Mouse (Mus musculus): ENCODE results near the gene Pdcd1. TPM values are rescaled to one million over a fixed set of nuclear protein-coding genes. Genes with fewer than 3 reads are reported as not detected.
"Not testable (repeated sequence)": the region's sequence is repeated elsewhere in the genome, so short reads cannot be mapped to it uniquely, and the experiment has no call there.

The Pdcd1 gene
- not detected for total RNA-seq (2021)
- long read RNA-seq, experiment 1, result 0 reads
- long read RNA-seq, experiment 2, result 0 reads

- no peak for DNase-seq
- intact Hi-C loops (cut with DNase I; ENCODE audit: low total_unique reads), result no loop called here
Observed at GRCm38 (mm10) chr1:94052373-94052772, at the start of gene Pdcd1. Gene Pdcd1, minus strand, starts transcription at chr1:94052553.

- intact Hi-C loops (cut with DNase I; ENCODE audit: low total_unique reads), result no loop called here
- no peak for DNase-seq
Observed at GRCm38 (mm10) chr1:94091788-94092187, 39.4 kb upstream of the Pdcd1 start.

GRCm38 (mm10) chr1:94086311-94086898 is 34.1 kb upstream of the Pdcd1 start:
- no peak for DNase-seq
- intact Hi-C loops (cut with DNase I; ENCODE audit: low total_unique reads), result no loop called here

GRCm38 (mm10) chr1:94085324-94086105 is 33.2 kb upstream of the Pdcd1 start:
- DNase-seq, result no peak
- intact Hi-C loops (cut with DNase I; ENCODE audit: low total_unique reads), result no loop called here

- intact Hi-C loops (cut with DNase I; ENCODE audit: low total_unique reads), result no loop called here
- no peak for DNase-seq
Observed at GRCm38 (mm10) chr1:94081761-94082160, 29.4 kb upstream of the Pdcd1 start.

- intact Hi-C loops (cut with DNase I; ENCODE audit: low total_unique reads), result no loop called here
- no peak for DNase-seq
Observed at GRCm38 (mm10) chr1:94081191-94081590, 28.8 kb upstream of the Pdcd1 start.

GRCm38 (mm10) chr1:94080718-94081117 is 28.4 kb upstream of the Pdcd1 start:
- DNase-seq, result no peak
- intact Hi-C loops (cut with DNase I; ENCODE audit: low total_unique reads), result no loop called here

- intact Hi-C loops (cut with DNase I; ENCODE audit: low total_unique reads), result loop anchor here (5.0 kb wide), 1 partner anchor 42 kb away; no protein-coding TSS in a partner anchor
- DNase-seq, result peak; percentile 76
Observed at GRCm38 (mm10) chr1:94078835-94079440, 26.6 kb upstream of the Pdcd1 start.

GRCm38 (mm10) chr1:94078314-94078713 is 26.0 kb upstream of the Pdcd1 start:
- intact Hi-C loops (cut with DNase I; ENCODE audit: low total_unique reads), result loop anchor here (5.0 kb wide), 1 partner anchor 41 kb away; no protein-coding TSS in a partner anchor
- DNase-seq, result no peak

GRCm38 (mm10) chr1:94076702-94077101 is 24.3 kb upstream of the Pdcd1 start:
- intact Hi-C loops (cut with DNase I; ENCODE audit: low total_unique reads), result loop anchor here (5.0 kb wide), 1 partner anchor 39 kb away; no protein-coding TSS in a partner anchor

GRCm38 (mm10) chr1:94074756-94075155 is 22.4 kb upstream of the Pdcd1 start:
- DNase-seq, result no peak

More at GRCm38 (mm10) chr1:94076702-94077101, 24.3 kb upstream of the Pdcd1 start:
- DNase-seq, result no peak

GRCm38 (mm10) chr1:94058281-94058680 is 5.9 kb upstream of the Pdcd1 start:
- intact Hi-C loops (cut with DNase I; ENCODE audit: low total_unique reads), result not testable (repeated sequence)

More at GRCm38 (mm10) chr1:94074756-94075155, 22.4 kb upstream of the Pdcd1 start:
- intact Hi-C loops (cut with DNase I; ENCODE audit: low total_unique reads), result loop anchor here (5.0 kb wide), 1 partner anchor 37 kb away; no protein-coding TSS in a partner anchor

GRCm38 (mm10) chr1:94057401-94057800 is 5.0 kb upstream of the Pdcd1 start:
- DNase-seq, result no peak
- intact Hi-C loops (cut with DNase I; ENCODE audit: low total_unique reads), result no loop called here

More at GRCm38 (mm10) chr1:94058281-94058680, 5.9 kb upstream of the Pdcd1 start:
- DNase-seq, result not testable (repeated sequence)

GRCm38 (mm10) chr1:94055966-94056365 is 3.6 kb upstream of the Pdcd1 start:
- intact Hi-C loops (cut with DNase I; ENCODE audit: low total_unique reads), result no loop called here
- DNase-seq, result no peak

- DNase-seq, result no peak
- intact Hi-C loops (cut with DNase I; ENCODE audit: low total_unique reads), result no loop called here
Observed at GRCm38 (mm10) chr1:94054481-94054880, 2.1 kb upstream of the Pdcd1 start.

GRCm38 (mm10) chr1:94053530-94054216 is 1.3 kb upstream of the Pdcd1 start:
- intact Hi-C loops (cut with DNase I; ENCODE audit: low total_unique reads), result no loop called here
- no peak for DNase-seq

GRCm38 (mm10) chr1:94051104-94051503 is 1.2 kb downstream of the Pdcd1 start:
- intact Hi-C loops (cut with DNase I; ENCODE audit: low total_unique reads), result no loop called here
- DNase-seq, result no peak

- intact Hi-C loops (cut with DNase I; ENCODE audit: low total_unique reads), result no loop called here
- DNase-seq, result no peak
Observed at GRCm38 (mm10) chr1:94046544-94046943, 5.8 kb downstream of the Pdcd1 start.

GRCm38 (mm10) chr1:94045559-94045958 is 6.8 kb downstream of the Pdcd1 start:
- no peak for DNase-seq
- intact Hi-C loops (cut with DNase I; ENCODE audit: low total_unique reads), result no loop called here

- DNase-seq, result no peak
- intact Hi-C loops (cut with DNase I; ENCODE audit: low total_unique reads), result no loop called here
Observed at GRCm38 (mm10) chr1:94040391-94040790, 12.0 kb downstream of the Pdcd1 start.

Data from gastrocnemius, postnatal 14 days (tissue).